Mouse (Mus musculus) liver, embryonic 15.5 days (tissue): ENCODE results near the gene Mfng. TPM values are rescaled to one million over a fixed set of nuclear protein-coding genes. Genes with fewer than 3 reads are reported as not detected.
A peak's percentile ranks its signal among the peaks of the same experiment; 100 is the strongest.

Source experiments
- ATAC-seq: fragments of 200-750 bp; cut with Nextera tagmentation; 2 replicates; pipeline ENCODE4 v1.8.0; 2017; ENCODE audit warnings: moderate number of reproducible peaks, mild to moderate bottlenecking, moderate library complexity; ENCODE audit not compliant: insufficient read depth
- H3K27ac ChIP-seq: fragments of 300-500 bp; sonication (generic); replicated peaks from 2 replicates; pipeline ENCODE4 v1.5.1; 2015; ENCODE audit warnings: mild to moderate bottlenecking, inconsistent platforms
- H3K27me3 ChIP-seq: fragments of 300-500 bp; sonication (generic); 2 replicates; pipeline ENCODE4 v1.6.1; 2015; ENCODE audit warnings: mild to moderate bottlenecking, inconsistent platforms
- H3K36me3 ChIP-seq: fragments of 300-500 bp; sonication (generic); replicated peaks from 2 replicates; pipeline ENCODE4 v1.6.1; 2015; ENCODE audit warnings: moderate library complexity, mild to moderate bottlenecking, inconsistent platforms
- H3K4me1 ChIP-seq: fragments of 300-500 bp; sonication (generic); replicated peaks from 2 replicates; pipeline ENCODE4 v1.6.1; 2015; ENCODE audit warnings: inconsistent platforms
- H3K4me2 ChIP-seq: fragments of 300-500 bp; sonication (generic); 2 replicates; pipeline ENCODE4 v1.6.1; 2015; ENCODE audit warnings: moderate library complexity, mild to moderate bottlenecking, inconsistent platforms
- H3K4me3 ChIP-seq: fragments of 300-500 bp; sonication (generic); replicated peaks from 2 replicates; pipeline ENCODE4 v1.5.1; 2015; ENCODE audit warnings: mild to moderate bottlenecking, inconsistent platforms
- H3K9ac ChIP-seq: fragments of 300-500 bp; sonication (generic); 2 replicates; pipeline ENCODE4 v1.6.1; 2015; ENCODE audit warnings: moderate library complexity, mild to moderate bottlenecking, inconsistent platforms
- H3K9me3 ChIP-seq: fragments of 300-500 bp; sonication (generic); replicated peaks from 2 replicates; pipeline ENCODE4 v1.6.1; 2016; ENCODE audit warnings: inconsistent platforms
- WGBS: fragments of 180-500 bp; shearing (Covaris S2); methylation state at CpG from one replicate; pipeline ENCODE4 v1.1.7; 2015; ENCODE audit warnings: mixed read lengths; ENCODE audit not compliant: insufficient replicate concordance; 5-methylcytosine and 5-hydroxymethylcytosine counted together
- polyA plus RNA-seq: library from polyadenylated mRNA; unstranded; fragments of >200 nt; fragmentation: Nextera tagmentation; extraction: Ambion mirVana; gene quantifications from 2 replicates; pipeline ENCODE4 v1.2.1, GENCODE M21; 2015

Gene Mfng
- 4.6 and 5.2 TPM in 2 replicates for polyA plus RNA-seq

DNA sequence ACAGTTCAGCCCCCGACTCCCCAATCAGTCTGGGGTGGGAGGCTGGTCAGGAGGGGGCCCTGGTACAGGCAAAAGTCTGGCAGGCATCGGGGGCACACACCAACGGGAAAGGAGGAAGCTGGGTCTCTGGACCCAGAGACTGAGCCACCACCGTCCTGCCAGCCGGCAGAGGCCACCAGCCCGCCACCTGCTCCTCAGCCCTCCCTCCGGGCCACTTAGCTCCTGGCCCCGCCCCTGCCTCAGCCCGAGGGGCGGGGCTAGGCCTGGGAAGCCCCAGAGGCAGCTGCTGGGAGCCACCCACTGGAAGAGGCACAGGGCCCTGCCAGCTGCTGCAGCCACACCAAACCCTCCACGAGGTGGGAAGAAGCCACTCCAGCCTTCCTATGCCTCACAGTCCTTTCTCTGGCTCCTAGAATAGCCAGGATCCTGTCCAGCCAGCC is at the start of gene Mfng:
TSS of gene Mfng (minus strand) at position 186 of the 440 bp plus-strand sequence.
- H3K9ac ChIP-seq = peak within 1 kb of the TSS; percentile 43; the same call in 1 of the 2 replicates
- peak within 1 kb of the TSS; percentile 38 for H3K27ac ChIP-seq
- peak; percentile 66 for ATAC-seq
- peaks cover 14% of the 10 kb centered on the region for H3K36me3 ChIP-seq
- H3K9me3 ChIP-seq = no peaks in the 10 kb centered on the region
- no peaks in the 10 kb centered on the region for H3K27me3 ChIP-seq
- peaks cover 22% of the 10 kb centered on the region for H3K4me1 ChIP-seq
- 4% methylated on average over 10 of the region's 11 CpGs for WGBS
- peak within 1 kb of the TSS; percentile 48 for H3K4me3 ChIP-seq
- peak within 1 kb of the TSS; percentile 71 for H3K4me2 ChIP-seq

DNA sequence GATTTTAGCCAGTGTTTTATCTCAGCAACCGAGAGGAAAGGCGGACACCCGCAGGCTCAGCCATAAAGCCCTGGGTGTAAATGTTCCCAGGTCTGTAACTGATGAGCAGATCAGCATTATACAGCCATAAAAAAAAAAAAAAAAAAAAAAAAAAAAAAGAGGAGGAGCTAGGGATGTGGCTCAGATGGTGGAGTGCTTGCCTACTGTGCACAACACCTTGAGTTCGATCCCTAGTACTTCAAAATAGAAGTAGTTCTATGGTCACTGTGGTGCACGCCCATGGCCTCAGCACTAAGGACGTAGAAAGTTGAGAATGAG is 42.8 kb upstream of the Mfng start:
- Histone ChIP-seq H3K27me3 (0 out of 2 replicates have a peak, but pooled peaks cover 2% of the 10 kb centered on the region), H3K36me3 (no peaks in the 10 kb centered on the region), H3K27ac (no peak overlapping the region), H3K4me2 (no peak overlapping the region), H3K4me3 (no peak overlapping the region), H3K9ac (no peak overlapping the region), H3K4me1 (peaks cover 10% of the 10 kb centered on the region), H3K9me3 (no peaks in the 10 kb centered on the region)
- ATAC-seq = no peak
- WGBS = 29% methylated on average over 6 of the region's 6 CpGs

DNA sequence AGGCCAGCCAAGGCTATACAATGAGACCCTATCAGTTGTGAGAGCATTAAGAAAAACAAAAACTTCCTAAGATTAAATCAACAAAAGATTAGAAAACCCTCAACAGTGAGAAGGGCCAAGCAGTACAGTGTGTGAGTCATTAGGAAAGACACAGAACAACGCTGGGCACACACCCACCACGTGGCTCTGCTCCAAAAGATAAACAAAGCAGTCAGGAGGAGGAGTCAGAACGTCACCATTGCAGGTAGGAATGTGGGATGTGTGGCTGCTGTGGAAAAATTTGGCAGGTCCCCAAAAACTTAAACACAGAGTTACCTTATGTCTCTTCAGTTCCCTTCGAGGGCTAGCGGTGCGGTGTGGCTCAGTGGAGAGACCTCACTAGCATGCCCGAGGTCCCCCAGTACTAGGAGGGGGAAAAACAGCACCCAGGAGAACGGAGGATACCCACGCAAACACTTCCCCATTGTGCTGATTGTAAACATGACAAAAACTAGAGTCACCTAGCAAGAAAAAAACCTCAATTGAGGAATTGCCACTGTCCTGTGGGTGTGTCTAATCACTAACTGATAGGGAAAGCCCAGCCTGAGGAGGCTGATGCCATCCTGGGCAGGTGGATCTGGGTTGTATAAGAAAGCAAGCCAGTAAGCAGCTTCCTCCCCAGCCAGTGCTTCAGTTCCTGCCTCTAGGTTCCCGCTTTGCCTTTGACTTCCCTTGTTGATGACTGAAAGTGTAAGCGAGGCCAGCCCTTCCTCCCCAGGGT is 42.2 kb upstream of the Mfng start:
- H3K36me3 ChIP-seq = no peaks in the 10 kb centered on the region
- no peaks in the 10 kb centered on the region for H3K27me3 ChIP-seq
- H3K27ac ChIP-seq = peak overlapping the region; percentile 19; the same call in 1 of the 2 replicates
- 0 out of 2 replicates have a peak overlapping the region, but pooled peaks have one; percentile 5 for H3K4me2 ChIP-seq
- H3K4me1 ChIP-seq = peaks cover 10% of the 10 kb centered on the region
- no peaks in the 10 kb centered on the region for H3K9me3 ChIP-seq
- WGBS = 20% methylated on average over 11 of the region's 11 CpGs
- H3K4me3 ChIP-seq = no peak overlapping the region
- H3K9ac ChIP-seq = no peak overlapping the region
- ATAC-seq = peak; percentile 56

DNA sequence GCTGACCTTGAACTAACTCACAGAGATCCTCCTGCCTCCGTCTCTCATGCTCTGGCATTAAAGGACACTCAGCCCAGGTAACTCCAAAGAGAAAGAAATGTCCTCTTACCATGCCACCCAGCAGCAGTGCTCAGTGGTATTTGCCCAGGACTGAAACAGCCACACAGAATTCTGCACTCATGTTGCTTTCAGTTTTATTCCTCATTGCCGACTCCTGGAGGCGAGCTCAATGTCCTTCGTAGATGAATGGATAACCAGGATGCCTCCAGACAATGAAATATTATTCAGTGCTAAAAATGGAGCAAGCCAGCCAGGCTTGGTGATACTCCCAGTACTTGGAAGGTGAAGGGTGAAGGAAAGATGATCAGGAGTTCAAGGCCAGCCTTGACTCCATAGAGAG is 40.3 kb upstream of the Mfng start:
- ATAC-seq = no peak
- 73% methylated on average over 4 of the region's 4 CpGs for WGBS

DNA sequence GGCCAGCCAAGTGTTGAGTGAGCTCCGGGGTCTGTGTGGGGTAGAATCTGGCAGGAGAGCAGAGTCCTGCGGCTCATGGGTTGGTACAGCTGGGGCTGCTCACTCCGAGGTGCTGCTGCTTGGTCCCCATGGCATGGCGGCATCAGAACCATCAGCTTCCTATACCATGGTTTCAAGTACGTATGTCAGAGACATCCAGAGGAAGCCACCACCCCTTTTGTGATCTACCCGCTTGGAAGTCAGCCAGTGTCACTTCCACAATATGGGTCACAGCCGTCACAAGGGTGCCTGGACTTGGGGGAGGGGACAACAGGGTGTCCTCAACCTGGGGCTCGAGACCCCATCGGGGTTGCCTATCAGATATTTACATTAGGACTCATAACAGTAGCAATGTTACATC is 36.9 kb upstream of the Mfng start:
- WGBS = 47% methylated on average over 9 of the region's 9 CpGs
- Histone ChIP-seq H3K36me3 (no peaks in the 10 kb centered on the region), H3K27me3 (peaks cover 18% of the 10 kb centered on the region), H3K4me1 (peaks cover 2% of the 10 kb centered on the region), H3K4me3 (no peak overlapping the region), H3K27ac (no peak overlapping the region), H3K4me2 (no peak overlapping the region), H3K9ac (no peak overlapping the region), H3K9me3 (no peaks in the 10 kb centered on the region)
- no peak for ATAC-seq

More for the DNA sequence above, 40.3 kb upstream of the Mfng start:
- H3K4me1 ChIP-seq = peaks cover 10% of the 10 kb centered on the region
- no peak overlapping the region for H3K4me2 ChIP-seq
- no peaks in the 10 kb centered on the region for H3K36me3 ChIP-seq
- H3K27ac ChIP-seq = no peak overlapping the region
- no peak overlapping the region for H3K9ac ChIP-seq
- H3K9me3 ChIP-seq = no peaks in the 10 kb centered on the region
- no peaks in the 10 kb centered on the region for H3K27me3 ChIP-seq
- H3K4me3 ChIP-seq = no peak overlapping the region

DNA sequence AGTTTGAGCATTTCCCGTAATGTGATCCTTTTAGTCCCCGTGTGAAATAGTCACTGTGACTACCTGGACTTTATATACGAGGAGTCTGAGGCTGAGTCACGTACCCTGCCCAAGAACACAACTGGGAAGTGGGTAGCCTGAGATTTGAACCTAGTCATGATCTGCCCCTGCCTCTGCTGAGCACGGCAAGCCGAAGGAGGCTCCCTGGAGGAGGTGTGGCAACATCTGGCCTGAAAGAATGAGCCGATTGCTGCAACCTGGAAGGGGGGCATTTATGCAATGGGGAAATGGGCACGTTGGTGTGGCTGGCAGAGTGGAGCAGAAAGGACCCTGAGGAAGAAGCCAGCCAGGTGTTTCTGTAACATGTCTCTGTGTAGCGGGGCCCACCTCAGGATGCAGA is 36.5 kb upstream of the Mfng start:
- Histone ChIP-seq H3K9ac (no peak overlapping the region), H3K27me3 (peaks cover 22% of the 10 kb centered on the region), H3K36me3 (no peaks in the 10 kb centered on the region), H3K4me2 (no peak overlapping the region), H3K4me1 (no peaks in the 10 kb centered on the region), H3K9me3 (no peaks in the 10 kb centered on the region), H3K4me3 (no peak overlapping the region), H3K27ac (no peak overlapping the region)
- WGBS = 55% methylated on average over 9 of the region's 9 CpGs
- ATAC-seq = no peak

DNA sequence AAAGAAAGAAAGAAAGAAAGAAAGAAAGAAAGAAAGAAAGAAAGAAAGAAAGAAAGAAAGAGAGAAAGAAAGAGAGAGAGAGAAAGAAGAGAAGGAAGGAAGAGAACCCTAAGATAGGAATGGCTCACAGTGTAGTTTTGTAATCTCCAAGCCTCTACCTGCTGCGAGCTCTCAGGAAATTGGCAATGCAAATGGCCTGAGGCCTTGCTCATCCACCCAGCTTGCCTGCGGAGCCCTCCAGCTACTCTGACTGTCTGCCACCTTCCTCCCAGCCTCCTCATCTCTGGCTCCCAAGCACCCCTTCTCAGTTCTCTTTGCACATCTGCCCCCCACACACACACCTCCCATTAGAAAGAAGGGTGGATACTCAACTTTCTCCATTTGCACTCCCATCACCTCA is 35.7 kb upstream of the Mfng start:
- H3K27ac ChIP-seq = no peak overlapping the region
- no peaks in the 10 kb centered on the region for H3K36me3 ChIP-seq
- peaks cover 5% of the 10 kb centered on the region for H3K4me1 ChIP-seq
- no peak for ATAC-seq
- H3K4me3 ChIP-seq = no peak overlapping the region
- peaks cover 30% of the 10 kb centered on the region for H3K27me3 ChIP-seq
- no peak overlapping the region for H3K4me2 ChIP-seq
- H3K9me3 ChIP-seq = no peaks in the 10 kb centered on the region
- WGBS = 77% methylated on average over 2 of the region's 2 CpGs
- no peak overlapping the region for H3K9ac ChIP-seq

DNA sequence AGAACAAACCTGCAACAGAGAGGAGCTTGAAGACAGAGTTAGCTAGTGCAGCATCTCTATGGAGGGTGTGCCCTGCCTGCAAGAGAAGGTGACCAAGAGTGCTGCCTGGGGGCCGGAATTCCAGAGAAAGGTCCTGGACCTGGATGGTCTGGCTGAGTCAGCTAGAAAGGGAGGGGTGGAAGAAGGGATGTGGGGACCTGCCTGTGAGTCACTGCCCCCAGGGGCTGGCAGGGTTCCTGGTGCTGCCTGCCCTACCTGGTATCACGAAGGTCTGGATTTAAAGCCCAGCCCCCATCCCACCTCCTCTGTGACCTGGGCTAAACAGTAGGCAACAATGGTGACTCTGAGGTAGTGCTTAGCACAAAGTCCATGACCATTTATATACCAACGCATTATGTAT is 33.9 kb upstream of the Mfng start:
- Histone ChIP-seq H3K4me3 (no peak overlapping the region), H3K9me3 (no peaks in the 10 kb centered on the region), H3K27me3 (peaks cover 48% of the 10 kb centered on the region), H3K36me3 (no peaks in the 10 kb centered on the region), H3K4me1 (peaks cover 20% of the 10 kb centered on the region), H3K4me2 (no peak overlapping the region), H3K9ac (no peak overlapping the region), H3K27ac (no peak overlapping the region)
- no peak for ATAC-seq
- 62% methylated on average over 3 of the region's 3 CpGs for WGBS

DNA sequence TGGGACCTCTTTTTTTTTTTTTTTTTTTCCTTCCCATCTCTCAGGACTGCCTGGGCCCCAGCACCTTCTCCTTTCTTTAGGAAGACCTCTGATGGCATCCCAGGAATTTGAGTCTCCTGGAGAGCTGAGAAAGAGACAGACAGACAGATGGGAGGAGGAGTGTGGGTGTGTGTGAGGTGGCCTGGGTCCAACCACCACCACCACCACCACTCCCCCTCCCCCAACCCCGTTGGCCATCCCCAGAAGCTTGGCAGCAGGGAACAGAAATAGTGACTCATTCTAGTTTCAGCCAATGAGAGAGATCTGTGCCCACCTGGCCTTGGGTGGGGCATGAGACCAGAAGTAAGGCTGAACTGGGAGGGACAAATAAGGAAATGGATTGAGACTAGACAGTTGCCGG is 33.3 kb upstream of the Mfng start:
- no peak overlapping the region for H3K4me2 ChIP-seq

DNA sequence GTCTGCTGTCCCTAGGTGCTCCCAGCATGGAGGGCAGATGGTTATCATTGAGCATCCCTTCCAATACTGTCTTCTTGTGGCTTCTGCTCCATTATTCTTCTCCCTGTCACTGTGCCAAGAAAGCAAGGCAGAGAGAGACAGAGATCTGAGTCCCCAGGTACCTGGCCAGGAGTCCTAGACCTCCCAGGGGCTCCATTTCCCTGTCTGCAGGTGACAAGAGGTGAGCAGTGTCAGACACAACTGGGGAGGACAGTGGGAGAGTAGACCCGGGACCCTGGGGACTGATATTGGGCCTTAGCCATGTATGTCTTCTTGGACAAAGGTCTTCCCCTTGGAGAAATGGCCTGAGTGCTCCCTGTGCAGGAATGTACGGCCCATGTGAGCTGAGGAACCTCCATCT is 32.1 kb upstream of the Mfng start:
- Histone ChIP-seq H3K4me2 (no peak overlapping the region), H3K4me3 (no peak overlapping the region), H3K27ac (no peak overlapping the region), H3K9ac (no peak overlapping the region), H3K27me3 (peaks cover 66% of the 10 kb centered on the region), H3K9me3 (no peaks in the 10 kb centered on the region), H3K4me1 (peaks cover 26% of the 10 kb centered on the region), H3K36me3 (no peaks in the 10 kb centered on the region)
- no peak for ATAC-seq
- WGBS = 42% methylated on average over 2 of the region's 2 CpGs

More for the DNA sequence above, 33.3 kb upstream of the Mfng start:
- H3K4me3 ChIP-seq = no peak overlapping the region
- WGBS = 20% methylated on average over 2 of the region's 2 CpGs
- H3K27me3 ChIP-seq = peaks cover 53% of the 10 kb centered on the region
- no peak for ATAC-seq
- H3K9ac ChIP-seq = no peak overlapping the region
- no peaks in the 10 kb centered on the region for H3K9me3 ChIP-seq
- H3K4me1 ChIP-seq = peaks cover 21% of the 10 kb centered on the region
- no peaks in the 10 kb centered on the region for H3K36me3 ChIP-seq
- no peak overlapping the region for H3K27ac ChIP-seq

DNA sequence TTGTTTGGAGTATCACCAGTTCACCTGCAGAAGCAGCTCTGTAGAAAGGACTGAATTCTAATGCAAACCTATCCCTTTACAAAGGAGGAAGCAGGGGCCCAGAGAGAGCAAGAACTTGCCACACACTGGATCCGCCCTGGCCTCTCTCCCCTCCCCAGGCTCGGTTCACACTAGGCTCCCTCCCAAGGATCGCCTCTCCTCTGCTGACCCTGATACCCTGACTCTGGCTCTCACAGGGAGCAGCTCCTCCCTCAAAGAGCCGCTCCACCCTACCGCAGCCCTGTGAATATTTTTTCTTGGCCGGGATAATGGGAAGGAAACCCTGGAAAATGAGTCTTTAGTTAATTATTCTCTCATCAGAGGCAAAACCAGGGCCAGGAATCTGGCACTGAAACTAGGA is 31.1 kb upstream of the Mfng start:
- H3K9ac ChIP-seq = no peak overlapping the region
- ATAC-seq = no peak
- no peak overlapping the region for H3K4me3 ChIP-seq
- no peaks in the 10 kb centered on the region for H3K9me3 ChIP-seq
- no peaks in the 10 kb centered on the region for H3K36me3 ChIP-seq
- peaks cover 26% of the 10 kb centered on the region for H3K4me1 ChIP-seq
- peak overlapping the region; percentile 64; the same call in 1 of the 2 replicates for H3K27ac ChIP-seq
- peaks cover 67% of the 10 kb centered on the region for H3K27me3 ChIP-seq
- H3K4me2 ChIP-seq = peak overlapping the region; percentile 3; the same call in 1 of the 2 replicates
- WGBS = 12% methylated on average over 6 of the region's 6 CpGs
